Mouse (Mus musculus): ENCODE data around the gene Nebl. TPM values are rescaled to one million over a fixed set of nuclear protein-coding genes. Genes with fewer than 3 reads are reported as not detected.

Gene Nebl
- polyA plus RNA-seq, 1 experiment = 2.4 TPM

GRCm38 (mm10) chr2:17710083-17710482 is 21.2 kb downstream of the Nebl start:
- no peak overlapping the region for H3K4me3 ChIP-seq (ENCODE audit: low read depth, low read length)
- TF ChIP-seq POLR2A (IDR thresholded peaks at IDR 0.05; ENCODE audit: low read depth, low read length) (no peak), CTCF (IDR thresholded peaks at IDR 0.05; ENCODE audit: extremely low read depth, insufficient read length, insufficient replicate concordance, low read depth, low read length) (no peak)
- 80% methylated on average over 2 of the region's 2 CpGs for WGBS
- no peaks in the 10 kb centered on the region for H3K27me3 ChIP-seq (ENCODE audit: control insufficient read depth, insufficient read depth, low read length)
- no peak overlapping the region for H3K27ac ChIP-seq (ENCODE audit: insufficient read depth, low read depth, low read length)
- H3K36me3 ChIP-seq (ENCODE audit: control insufficient read depth, insufficient read depth, low read length) = no peaks in the 10 kb centered on the region
- H3K4me1 ChIP-seq (ENCODE audit: control insufficient read depth, insufficient read depth, insufficient read length, low read length) = no peaks in the 10 kb centered on the region

- TF ChIP-seq CTCF (IDR thresholded peaks at IDR 0.05; ENCODE audit: extremely low read depth, insufficient read length, insufficient replicate concordance, low read depth, low read length) (no peak), POLR2A (IDR thresholded peaks at IDR 0.05; ENCODE audit: low read depth, low read length) (no peak)
- Histone ChIP-seq H3K4me3 (ENCODE audit: low read depth, low read length) (no peak overlapping the region), H3K27me3 (ENCODE audit: control insufficient read depth, insufficient read depth, low read length) (no peaks in the 10 kb centered on the region), H3K36me3 (ENCODE audit: control insufficient read depth, insufficient read depth, low read length) (no peaks in the 10 kb centered on the region), H3K4me1 (ENCODE audit: control insufficient read depth, insufficient read depth, insufficient read length, low read length) (no peaks in the 10 kb centered on the region), H3K27ac (ENCODE audit: insufficient read depth, low read depth, low read length) (no peak overlapping the region)
- 77% methylated on average over 5 of the region's 5 CpGs for WGBS
These were observed 25.3 kb downstream of the Nebl start for GRCm38 (mm10) chr2:17705964-17706363.

GRCm38 (mm10) chr2:17705426-17705825 is 25.8 kb downstream of the Nebl start:
- Histone ChIP-seq H3K36me3 (ENCODE audit: control insufficient read depth, insufficient read depth, low read length) (no peaks in the 10 kb centered on the region), H3K27ac (ENCODE audit: insufficient read depth, low read depth, low read length) (no peak overlapping the region), H3K27me3 (ENCODE audit: control insufficient read depth, insufficient read depth, low read length) (no peaks in the 10 kb centered on the region), H3K4me3 (ENCODE audit: low read depth, low read length) (no peak overlapping the region), H3K4me1 (ENCODE audit: control insufficient read depth, insufficient read depth, insufficient read length, low read length) (no peaks in the 10 kb centered on the region)
- TF ChIP-seq CTCF (IDR thresholded peaks at IDR 0.05; ENCODE audit: extremely low read depth, insufficient read length, insufficient replicate concordance, low read depth, low read length) = no peak
- WGBS = 60% methylated on average over 3 of the region's 3 CpGs

GRCm38 (mm10) chr2:17703170-17703512 is 28.1 kb downstream of the Nebl start:
- no peaks in the 10 kb centered on the region for H3K4me1 ChIP-seq (ENCODE audit: control insufficient read depth, insufficient read depth, insufficient read length, low read length)
- H3K27me3 ChIP-seq (ENCODE audit: control insufficient read depth, insufficient read depth, low read length) = no peaks in the 10 kb centered on the region
- no peaks in the 10 kb centered on the region for H3K36me3 ChIP-seq (ENCODE audit: control insufficient read depth, insufficient read depth, low read length)
- TF ChIP-seq POLR2A (IDR thresholded peaks at IDR 0.05; ENCODE audit: low read depth, low read length) (no peak), CTCF (IDR thresholded peaks at IDR 0.05; ENCODE audit: extremely low read depth, insufficient read length, insufficient replicate concordance, low read depth, low read length) (no peak)
- 51% methylated on average over 2 of the region's 2 CpGs for WGBS
- 0 out of 2 replicates have a peak overlapping the region, but pooled peaks have one; percentile 42 for H3K27ac ChIP-seq (ENCODE audit: insufficient read depth, low read depth, low read length)
- H3K4me3 ChIP-seq (ENCODE audit: low read depth, low read length) = no peak overlapping the region

- TF ChIP-seq POLR2A (IDR thresholded peaks at IDR 0.05; ENCODE audit: low read depth, low read length) = no peak
- TF ChIP-seq CTCF (IDR thresholded peaks at IDR 0.05; ENCODE audit: extremely low read depth, insufficient read length, insufficient replicate concordance, low read depth, low read length) = no peak
- H3K27me3 ChIP-seq (ENCODE audit: control insufficient read depth, insufficient read depth, low read length) = no peaks in the 10 kb centered on the region
- 59% methylated on average over 7 of the region's 7 CpGs for WGBS
- H3K4me1 ChIP-seq (ENCODE audit: control insufficient read depth, insufficient read depth, insufficient read length, low read length) = no peaks in the 10 kb centered on the region
- H3K4me3 ChIP-seq (ENCODE audit: low read depth, low read length) = no peak overlapping the region
- no peaks in the 10 kb centered on the region for H3K36me3 ChIP-seq (ENCODE audit: control insufficient read depth, insufficient read depth, low read length)
- H3K27ac ChIP-seq (ENCODE audit: insufficient read depth, low read depth, low read length) = 0 out of 2 replicates have a peak overlapping the region, but pooled peaks have one; percentile 42
These were observed 28.6 kb downstream of the Nebl start for GRCm38 (mm10) chr2:17702481-17703169.

GRCm38 (mm10) chr2:17698161-17699087 is 32.8 kb downstream of the Nebl start:
- no peaks in the 10 kb centered on the region for H3K4me1 ChIP-seq (ENCODE audit: control insufficient read depth, insufficient read depth, insufficient read length, low read length)
- H3K4me3 ChIP-seq (ENCODE audit: low read depth, low read length) = no peak overlapping the region
- H3K27me3 ChIP-seq (ENCODE audit: control insufficient read depth, insufficient read depth, low read length) = no peaks in the 10 kb centered on the region
- H3K27ac ChIP-seq (ENCODE audit: insufficient read depth, low read depth, low read length) = no peak overlapping the region
- 68% methylated on average over 4 of the region's 4 CpGs for WGBS
- TF ChIP-seq CTCF (IDR thresholded peaks at IDR 0.05; ENCODE audit: extremely low read depth, insufficient read length, insufficient replicate concordance, low read depth, low read length) = no peak
- no peak for TF ChIP-seq POLR2A (IDR thresholded peaks at IDR 0.05; ENCODE audit: low read depth, low read length)
- no peaks in the 10 kb centered on the region for H3K36me3 ChIP-seq (ENCODE audit: control insufficient read depth, insufficient read depth, low read length)

- TF ChIP-seq POLR2A (IDR thresholded peaks at IDR 0.05; ENCODE audit: low read depth, low read length) (no peak), CTCF (IDR thresholded peaks at IDR 0.05; ENCODE audit: extremely low read depth, insufficient read length, insufficient replicate concordance, low read depth, low read length) (no peak)
- Histone ChIP-seq H3K4me1 (ENCODE audit: control insufficient read depth, insufficient read depth, insufficient read length, low read length) (no peaks in the 10 kb centered on the region), H3K4me3 (ENCODE audit: low read depth, low read length) (no peak overlapping the region), H3K27me3 (ENCODE audit: control insufficient read depth, insufficient read depth, low read length) (no peaks in the 10 kb centered on the region), H3K36me3 (ENCODE audit: control insufficient read depth, insufficient read depth, low read length) (no peaks in the 10 kb centered on the region), H3K27ac (ENCODE audit: insufficient read depth, low read depth, low read length) (no peak overlapping the region)
- 81% methylated on average over 2 of the region's 2 CpGs for WGBS
These were observed 38.3 kb downstream of the Nebl start for GRCm38 (mm10) chr2:17692926-17693325.

Data from small intestine, adult 2 months (tissue).